Mouse (Mus musculus): ENCODE measurements at regions not wholly inside any gene's neighbourhood (a gene's known extent, or its start where the extent isn't known, plus 50 kb on each side); places are given as distances from the start of the nearest gene placed in this dataset.
"Not testable (repeated sequence)": the region's sequence is repeated elsewhere in the genome, so short reads cannot be mapped to it uniquely, and the experiment has no call there.

- 33% methylated on average over 3 of the region's 3 CpGs for WGBS
- peak; percentile 16 to 48 for DNase-seq
- not testable (repeated sequence) for H3K27ac ChIP-seq (ENCODE audit: insufficient read depth, low read length)
Observed at GRCm38 (mm10) chr12:20928966-20929365, 61.3 kb upstream of the Asap2 start.

More at GRCm38 (mm10) chr12:20928966-20929365, 61.3 kb upstream of the Asap2 start:
- H3K4me3 ChIP-seq (replicated peaks; ENCODE audit: insufficient read depth, low read depth, low read length); H3K27me3 ChIP-seq (ENCODE audit: control insufficient read depth, insufficient read depth, low read length); H3K4me1 ChIP-seq (ENCODE audit: control insufficient read depth, insufficient read depth, low read length): not testable (repeated sequence)

Measured in cerebellum, adult 2 months (tissue).